Mouse (Mus musculus) lung, postnatal 14 days (tissue): ENCODE data around the gene Acat2.
"Not testable (repeated sequence)": the region's sequence is repeated elsewhere in the genome, so short reads cannot be mapped to it uniquely, and the experiment has no call there.

Experiments used
- DNase-seq: peaks from one replicate; pipeline ENCODE4 v3.0.0; 2021

The Acat2 gene

GRCm38 (mm10) chr17:12960331-12960873, at the start of gene Acat2:
Gene Acat2, minus strand, starts transcription at chr17:12960747.
- DNase-seq, result peak; percentile 94

- peak; percentile 22 for DNase-seq
These were observed 49.3 kb upstream of the Acat2 start for GRCm38 (mm10) chr17:13009887-13010286.

- DNase-seq, result peak; percentile 13
These were observed 48.0 kb upstream of the Acat2 start for GRCm38 (mm10) chr17:13008528-13008927.

- DNase-seq, result peak; percentile 100
These were observed 47.3 kb upstream of the Acat2 start for GRCm38 (mm10) chr17:13007730-13008425.

- DNase-seq, result no peak
These were observed 46.4 kb upstream of the Acat2 start for GRCm38 (mm10) chr17:13006984-13007383.

- not testable (repeated sequence) for DNase-seq
These were observed 46.0 kb upstream of the Acat2 start, which contains the start of gene Sod2 for GRCm38 (mm10) chr17:13006546-13006945. Gene Sod2, plus strand, starts transcription at chr17:13006846.

- DNase-seq, result not testable (repeated sequence)
These were observed 43.9 kb upstream of the Acat2 start for GRCm38 (mm10) chr17:13004436-13004835.

- DNase-seq, result not testable (repeated sequence)
These were observed 41.7 kb upstream of the Acat2 start for GRCm38 (mm10) chr17:13002243-13002642.

GRCm38 (mm10) chr17:12999069-12999468, 38.5 kb upstream of the Acat2 start:
- no peak for DNase-seq

GRCm38 (mm10) chr17:12997890-12998289, 37.3 kb upstream of the Acat2 start:
- no peak for DNase-seq

GRCm38 (mm10) chr17:12996345-12996744, 35.8 kb upstream of the Acat2 start:
- peak; percentile 71 for DNase-seq

GRCm38 (mm10) chr17:12994069-12994468, 33.5 kb upstream of the Acat2 start, which contains the start of gene Wtap:
Gene Wtap, minus strand, starts transcription at chr17:12994169.
- DNase-seq, result no peak

- peak; percentile 95 for DNase-seq
These were observed 32.0 kb upstream of the Acat2 start for GRCm38 (mm10) chr17:12992470-12992991.

GRCm38 (mm10) chr17:12991635-12992358, 31.2 kb upstream of the Acat2 start:
- peak; percentile 90 for DNase-seq

GRCm38 (mm10) chr17:12991194-12991634, 30.7 kb upstream of the Acat2 start:
- no peak for DNase-seq

GRCm38 (mm10) chr17:12990567-12991145, 30.1 kb upstream of the Acat2 start:
- no peak for DNase-seq

- not testable (repeated sequence) for DNase-seq
These were observed 27.5 kb upstream of the Acat2 start for GRCm38 (mm10) chr17:12988096-12988495.

- no peak for DNase-seq
These were observed 23.4 kb upstream of the Acat2 start for GRCm38 (mm10) chr17:12983988-12984387.

- no peak for DNase-seq
These were observed 18.0 kb upstream of the Acat2 start for GRCm38 (mm10) chr17:12978546-12978945.

GRCm38 (mm10) chr17:12973851-12974250, 13.3 kb upstream of the Acat2 start:
- no peak for DNase-seq

- no peak for DNase-seq
These were observed 6.6 kb upstream of the Acat2 start for GRCm38 (mm10) chr17:12967173-12967572.

- no peak for DNase-seq
These were observed 2.9 kb upstream of the Acat2 start for GRCm38 (mm10) chr17:12963476-12963875.

- not testable (repeated sequence) for DNase-seq
These were observed 1.2 kb downstream of the Acat2 start for GRCm38 (mm10) chr17:12959377-12959776.
